Mouse (Mus musculus) MEL (cell line): ENCODE data around the gene Cmss1. TPM values are rescaled to one million over a fixed set of nuclear protein-coding genes. Genes with fewer than 3 reads are reported as not detected.
A peak's percentile ranks its signal among the peaks of the same experiment; 100 is the strongest.

Experiments used
- DNase-seq: peaks from one replicate; pipeline ENCODE4 v3.0.0; 2011; ENCODE audit warnings: low read depth, low spot score
- H3K27ac ChIP-seq: 2 replicates; pipeline ENCODE4 v1.5.1; 2012; ENCODE audit warnings: low read depth, mild to moderate bottlenecking, control low read depth, low read length, moderate library complexity; ENCODE audit not compliant: control insufficient read depth
- H3K27me3 ChIP-seq, 2 experiments: fragments of 150-350 bp in 1 of 2; sonication (generic) in 1 of 2; 2 replicates each; pipeline ENCODE4 v1.6.1; 2012; ENCODE audit warnings: low read length in 2 of 2, mild to moderate bottlenecking in 2 of 2, improper control_type of control experiment in 1 of 2, moderate library complexity in 1 of 2; ENCODE audit not compliant: insufficient read depth in 2 of 2, control insufficient read depth in 1 of 2
- H3K36me3 ChIP-seq, 2 experiments: 2 replicates each; pipeline ENCODE4 v1.6.1; 2012 to 2014; ENCODE audit warnings: low read length in 2 of 2, improper control_type of control experiment in 1 of 2, inconsistent platforms in 1 of 2, mild to moderate bottlenecking in 1 of 2; ENCODE audit not compliant: insufficient read depth in 2 of 2, control insufficient read depth in 1 of 2
- H3K4me1 ChIP-seq, 2 experiments: fragments of 150-350 bp in 1 of 2; sonication (generic) in 1 of 2; 2 replicates each; pipeline ENCODE4 v1.6.1; 2012; ENCODE audit warnings: low read length in 2 of 2, improper control_type of control experiment in 1 of 2, mild to moderate bottlenecking in 1 of 2; ENCODE audit not compliant: insufficient read depth in 2 of 2, control insufficient read depth in 1 of 2
- H3K4me3 ChIP-seq, 2 experiments: fragments of 150-350 bp in 1 of 2; sonication (generic) in 1 of 2; 2 replicates each; pipeline ENCODE4 v1.5.1; 2012; ENCODE audit warnings: low read depth in 2 of 2, low read length in 2 of 2, mild to moderate bottlenecking in 2 of 2, moderate library complexity in 2 of 2, control low read depth in 1 of 2, improper control_type of control experiment in 1 of 2; ENCODE audit not compliant: control insufficient read depth in 1 of 2, insufficient read depth in 1 of 2
- H3K79me2 ChIP-seq: 2 replicates; pipeline ENCODE4 v1.6.1; 2012; ENCODE audit warnings: mild to moderate bottlenecking, low read length, moderate library complexity; ENCODE audit not compliant: control insufficient read depth, poor library complexity, insufficient read depth
- H3K9ac ChIP-seq: 2 replicates; pipeline ENCODE4 v1.6.1; 2012; ENCODE audit warnings: low read depth, mild to moderate bottlenecking, control low read depth, low read length, moderate library complexity; ENCODE audit not compliant: control insufficient read depth, poor library complexity, severe bottlenecking
- H3K9me3 ChIP-seq: fragments of 150-350 bp; sonication (generic); replicated peaks from 2 replicates; pipeline ENCODE4 v1.6.1; 2012; ENCODE audit warnings: mild to moderate bottlenecking, low read length, improper control_type of control experiment, moderate library complexity; ENCODE audit not compliant: insufficient read depth
- CHD2 ChIP-seq: IDR thresholded peaks from 2 replicates; pipeline ENCODE4 v1.6.1; 2011; ENCODE audit warnings: low read length, improper control_type of control experiment
- CTCF ChIP-seq, 3 experiments: IDR thresholded peaks in 2 of 3; conservative IDR thresholded peaks in 1 of 3; 2 replicates each; pipeline ENCODE4 v1.5.1; 2011 to 2012; ENCODE audit warnings: low read length in 3 of 3, low read depth in 2 of 3, mild to moderate bottlenecking in 2 of 3, improper control_type of control experiment in 1 of 3, inconsistent platforms in 1 of 3, mixed read lengths in 1 of 3, moderate library complexity in 1 of 3; ENCODE audit not compliant: control insufficient read depth in 1 of 3, insufficient read depth in 1 of 3, poor library complexity in 1 of 3, severe bottlenecking in 1 of 3
- EP300 ChIP-seq, 2 experiments: IDR thresholded peaks; 2 replicates each; pipeline ENCODE4 v1.6.1; 2011; ENCODE audit warnings: improper control_type of control experiment in 2 of 2, low read length in 2 of 2, low read depth in 1 of 2, mild to moderate bottlenecking in 1 of 2
- ETS1 ChIP-seq: IDR thresholded peaks from 2 replicates; pipeline ENCODE4 v1.6.1; 2012; ENCODE audit warnings: low read depth, mild to moderate bottlenecking, inconsistent platforms, low read length, improper control_type of control experiment, moderate library complexity
- GATA1 ChIP-seq: IDR thresholded peaks from 2 replicates; pipeline ENCODE4 v1.6.1; 2011; ENCODE audit warnings: low read depth, low read length, improper control_type of control experiment
- JUND ChIP-seq: IDR thresholded peaks from 2 replicates; pipeline ENCODE4 v1.6.1; 2011; ENCODE audit warnings: low read depth, mild to moderate bottlenecking, improper control_type of control experiment, low read length
- MEF2A ChIP-seq: IDR thresholded peaks from 2 replicates; pipeline ENCODE4 v1.6.1; 2014; ENCODE audit warnings: low read depth, mild to moderate bottlenecking, inconsistent platforms, low read length, improper control_type of control experiment; ENCODE audit not compliant: poor library complexity, insufficient replicate concordance, severe bottlenecking; ENCODE audit errors: extremely low read depth
- MYB ChIP-seq: IDR thresholded peaks from 2 replicates; pipeline ENCODE4 v1.6.1; 2011; ENCODE audit warnings: mild to moderate bottlenecking, low read depth, low read length, improper control_type of control experiment
- NELFE ChIP-seq: IDR thresholded peaks from 2 replicates; pipeline ENCODE4 v1.6.1; 2011; ENCODE audit warnings: low read depth, low read length, improper control_type of control experiment
- NRF1 ChIP-seq: IDR thresholded peaks from 2 replicates; pipeline ENCODE4 v1.6.1; 2014; ENCODE audit warnings: low read depth, mild to moderate bottlenecking, inconsistent platforms, low read length, improper control_type of control experiment, moderate library complexity; ENCODE audit not compliant: poor library complexity, insufficient read depth, severe bottlenecking
- POLR2AphosphoS2 ChIP-seq: IDR thresholded peaks from 2 replicates; pipeline ENCODE4 v1.6.1; 2011; ENCODE audit warnings: low read length, improper control_type of control experiment
- POLR2AphosphoS5 ChIP-seq: IDR thresholded peaks from 2 replicates; pipeline ENCODE4 v1.6.1; 2012; ENCODE audit warnings: low read depth, borderline replicate concordance, mild to moderate bottlenecking, inconsistent platforms, low read length, moderate library complexity, mixed read lengths
- RCOR1 ChIP-seq: IDR thresholded peaks from 2 replicates; pipeline ENCODE4 v1.6.1; 2012; ENCODE audit warnings: low read depth, mild to moderate bottlenecking, inconsistent platforms, low read length, improper control_type of control experiment
- SIN3A ChIP-seq: IDR thresholded peaks from 2 replicates; pipeline ENCODE4 v1.6.1; 2012; ENCODE audit warnings: low read length, improper control_type of control experiment, inconsistent platforms
- TAL1 ChIP-seq: IDR thresholded peaks from 2 replicates; pipeline ENCODE4 v1.6.1; 2012; ENCODE audit warnings: mild to moderate bottlenecking, inconsistent platforms, low read length, moderate library complexity, mixed read lengths
- UBTF ChIP-seq: IDR thresholded peaks from 2 replicates; pipeline ENCODE4 v1.6.1; 2012; ENCODE audit warnings: low read depth, mild to moderate bottlenecking, inconsistent platforms, low read length, improper control_type of control experiment, moderate library complexity, borderline replicate concordance; ENCODE audit not compliant: insufficient read depth
- ZMIZ1 ChIP-seq: IDR thresholded peaks from 2 replicates; pipeline ENCODE4 v1.6.1; 2012; ENCODE audit warnings: low read depth, mild to moderate bottlenecking, inconsistent platforms, low read length, improper control_type of control experiment, moderate library complexity
- ZNF384 ChIP-seq: IDR thresholded peaks from 2 replicates; pipeline ENCODE4 v1.6.1; 2012; ENCODE audit warnings: low read depth, mild to moderate bottlenecking, inconsistent platforms, low read length, improper control_type of control experiment
- polyA plus RNA-seq, 2 experiments: library from polyadenylated mRNA; stranded (reverse) in 1 of 2; unstranded in 1 of 2; fragments of >175 nt in 1 of 2; fragments of >200 nt in 1 of 2; gene quantifications; 2 replicates each; pipeline versions ENCODE4 v1.2.1 to v1.2.4; 2012; ENCODE audit warnings: low replicate concordance in 2 of 2, low read depth in 1 of 2; ENCODE audit not compliant: insufficient read length in 2 of 2, insufficient read depth in 1 of 2, missing spikeins in 1 of 2
- total RNA-seq: library from RNA; depleted of rRNA; stranded (reverse); fragments of 300-350 nt; gene quantifications from 2 replicates; pipeline ENCODE4 v1.2.3, GENCODE M21; 2012

Cmss1 gene
- total and polyA plus RNA-seq, 3 experiments = 80.9 to 94.7 TPM; not detected in 1

DNA sequence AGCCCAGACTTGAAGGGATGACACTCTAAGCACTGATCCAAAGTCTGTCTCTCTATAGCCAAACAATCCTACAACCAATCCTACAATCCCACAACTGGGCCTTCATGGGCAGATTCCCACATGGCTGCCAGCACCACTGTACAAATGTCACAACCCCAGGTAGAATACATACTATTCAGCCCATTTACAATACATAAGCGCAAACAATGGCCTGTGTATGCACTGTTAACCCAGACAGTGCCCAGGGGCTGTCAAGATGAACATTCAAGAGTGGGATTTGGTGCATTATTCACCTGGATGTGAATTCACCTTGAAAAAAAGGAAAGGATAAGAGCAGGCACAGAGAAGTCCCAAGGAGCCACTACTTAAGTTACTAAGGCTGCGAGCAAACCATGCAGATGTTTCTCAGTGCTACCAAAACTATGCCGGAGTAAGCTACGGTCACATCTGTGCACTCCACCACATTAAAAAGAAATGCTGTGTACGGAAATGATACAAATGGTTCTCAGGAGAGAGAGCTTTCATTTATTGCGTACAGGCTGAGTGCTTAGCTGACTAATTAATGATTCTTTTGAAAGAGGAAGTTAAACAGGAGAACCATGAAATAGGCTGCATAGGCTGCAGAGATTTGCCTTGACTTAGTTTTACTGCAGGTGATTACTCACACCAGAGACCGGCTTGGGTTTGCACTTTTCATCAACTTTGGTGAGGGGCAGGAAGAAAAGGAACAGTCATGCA lies 184.8 kb downstream of the Cmss1 start:
- H3K27me3 ChIP-seq = no peaks in the 10 kb centered on the region
- no peak for TF ChIP-seq CTCF (IDR thresholded peaks at IDR 0.05 in 2 of 3, conservative IDR thresholded peaks at IDR 0.05 in 1 of 3; ENCODE audit: control insufficient read depth in 1 of 3, insufficient read depth in 1 of 3, low read depth in 2 of 3, low read length in 3 of 3, poor library complexity in 1 of 3, severe bottlenecking in 1 of 3)
- TF ChIP-seq RCOR1 = no peak
- no peak for TF ChIP-seq POLR2AphosphoS2
- no peak for TF ChIP-seq POLR2AphosphoS5
- TF ChIP-seq ZNF384 = no peak
- no peak for TF ChIP-seq ZMIZ1
- TF ChIP-seq ETS1 = no peak
- no peak for TF ChIP-seq JUND
- no peak for TF ChIP-seq UBTF
- TF ChIP-seq GATA1 = no peak
- no peak for TF ChIP-seq TAL1
- TF ChIP-seq NELFE = no peak
- TF ChIP-seq EP300 (IDR thresholded peaks at IDR 0.05; ENCODE audit: low read depth in 1 of 2, low read length in 2 of 2) = no peak
- H3K27ac ChIP-seq = no peak overlapping the region
- peaks cover 0 to 3% of the 10 kb centered on the region in 2 experiments; a peak in 2 of 4 replicates for H3K36me3 ChIP-seq
- peak; percentile 13 for DNase-seq
- no peak overlapping the region for H3K9ac ChIP-seq
- no peak overlapping the region for H3K4me3 ChIP-seq
- no peaks in the 10 kb centered on the region for H3K9me3 ChIP-seq
- H3K79me2 ChIP-seq = no peaks in the 10 kb centered on the region
- no peaks in the 10 kb centered on the region; a peak in 1 of 4 replicates for H3K4me1 ChIP-seq

DNA sequence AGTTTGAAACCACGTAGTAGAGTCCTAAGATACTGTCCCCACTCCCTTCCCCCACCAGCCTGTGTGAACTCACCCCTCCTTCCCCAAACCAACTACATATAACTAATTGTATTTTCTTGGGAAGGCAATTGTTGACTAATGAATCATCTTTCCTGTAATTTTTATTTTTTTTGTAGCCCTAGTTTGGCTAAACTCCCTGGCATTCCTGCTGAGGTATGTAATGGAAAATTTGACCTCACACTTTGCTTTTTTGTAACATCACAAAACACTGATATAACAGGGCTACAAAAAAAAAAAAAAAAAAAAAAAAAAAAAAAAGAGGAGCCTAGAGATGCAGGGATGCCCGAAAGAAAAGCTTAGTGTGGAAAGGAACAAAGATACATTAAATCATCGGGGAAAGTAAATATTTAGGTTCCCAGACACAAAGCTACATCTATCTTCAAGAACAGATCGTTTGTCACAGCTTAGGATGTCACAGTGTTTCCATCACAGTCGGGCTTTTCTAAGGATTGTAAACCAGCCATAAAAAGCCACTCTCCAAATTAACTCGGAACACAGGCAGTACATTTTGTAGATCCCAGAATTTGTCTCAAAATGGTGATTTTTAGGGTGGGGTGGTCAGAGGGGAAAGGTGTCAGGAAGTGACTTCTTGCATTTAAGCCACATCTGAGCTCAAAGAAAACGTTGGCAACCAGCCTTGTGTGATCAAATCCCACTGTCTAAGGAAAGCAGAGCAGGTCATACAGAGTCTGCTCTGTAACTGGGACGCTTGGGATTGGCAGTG lies 185.7 kb downstream of the Cmss1 start:
- H3K79me2 ChIP-seq = no peaks in the 10 kb centered on the region
- TF ChIP-seq NRF1 (no peak), CHD2 (no peak), SIN3A (no peak), MYB (no peak), MEF2A (no peak)

More for the DNA sequence above, 185.7 kb downstream of the Cmss1 start:
- Histone ChIP-seq H3K9me3 (no peaks in the 10 kb centered on the region), H3K9ac (no peak overlapping the region), H3K36me3 (peaks cover 0 to 3% of the 10 kb centered on the region in 2 experiments; a peak in 2 of 4 replicates), H3K27me3 (no peaks in the 10 kb centered on the region), H3K27ac (no peak overlapping the region), H3K4me1 (no peaks in the 10 kb centered on the region; a peak in 1 of 4 replicates), H3K4me3 (no peak overlapping the region)
- DNase-seq = no peak
